Mouse (Mus musculus): ENCODE results near the gene Bbc3.

DNA sequence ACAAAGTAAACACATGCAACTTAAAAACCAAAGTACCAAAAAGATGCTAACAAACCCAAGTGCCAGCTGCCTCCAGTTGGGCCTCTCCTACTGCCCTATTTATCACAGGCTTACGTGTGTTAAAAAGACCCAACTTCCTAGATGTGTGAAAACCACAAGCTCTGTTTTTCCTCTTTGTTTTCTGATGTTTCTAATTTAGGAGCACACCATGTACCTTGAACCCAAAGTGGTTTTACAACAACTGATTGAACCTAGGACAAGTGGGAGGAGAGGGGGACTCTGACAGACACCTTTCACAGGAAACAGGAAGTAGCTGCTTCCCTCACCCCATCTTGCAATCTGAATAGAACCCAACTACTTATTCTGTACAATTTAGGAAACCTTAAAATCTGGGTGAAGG is 56.1 kb downstream of the Bbc3 start:
- TF ChIP-seq CTCF (IDR thresholded peaks at IDR 0.05; ENCODE audit: low read depth): no peak
- TF ChIP-seq EP300 (IDR thresholded peaks at IDR 0.05; ENCODE audit: low read depth): no peak

All from heart, postnatal 0 days (tissue).